Mouse (Mus musculus) hindbrain, embryonic 13.5 days (tissue): Measurements from ENCODE around the gene Kcnk5. TPM values are rescaled to one million over a fixed set of nuclear protein-coding genes. Genes with fewer than 3 reads are reported as not detected.

ENCODE experiments used
- ATAC-seq: fragments of 200-750 bp; cut with Nextera tagmentation; 2 replicates; pipeline ENCODE4 v1.8.0; 2017; ENCODE audit warnings: moderate TSS enrichment; ENCODE audit not compliant: low FRiP score
- H3K27ac ChIP-seq: fragments of 300-500 bp; sonication (generic); 2 replicates; pipeline ENCODE4 v1.5.1; 2015; ENCODE audit warnings: inconsistent platforms, mild to moderate bottlenecking, moderate library complexity
- H3K27me3 ChIP-seq: fragments of 300-500 bp; sonication (generic); 2 replicates; pipeline ENCODE4 v1.6.1; 2015; ENCODE audit warnings: mild to moderate bottlenecking, inconsistent platforms
- H3K36me3 ChIP-seq: fragments of 300-500 bp; sonication (generic); 2 replicates; pipeline ENCODE4 v1.6.1; 2015; ENCODE audit warnings: mild to moderate bottlenecking, inconsistent platforms
- H3K4me1 ChIP-seq: fragments of 300-500 bp; sonication (generic); replicated peaks from 2 replicates; pipeline ENCODE4 v1.6.1; 2015; ENCODE audit warnings: inconsistent platforms
- H3K4me2 ChIP-seq: fragments of 300-500 bp; sonication (generic); 2 replicates; pipeline ENCODE4 v1.6.1; 2015; ENCODE audit warnings: inconsistent platforms, mild to moderate bottlenecking, moderate library complexity
- H3K4me3 ChIP-seq: fragments of 300-500 bp; sonication (generic); 2 replicates; pipeline ENCODE4 v1.5.1; 2015; ENCODE audit warnings: mild to moderate bottlenecking, inconsistent platforms
- H3K9ac ChIP-seq: fragments of 300-500 bp; sonication (generic); 2 replicates; pipeline ENCODE4 v1.6.1; 2015; ENCODE audit warnings: mild to moderate bottlenecking, inconsistent platforms
- H3K9me3 ChIP-seq: fragments of 300-500 bp; sonication (generic); 2 replicates; pipeline ENCODE4 v1.6.1; 2016; ENCODE audit warnings: inconsistent platforms
- WGBS: fragments of 180-500 bp; shearing (Covaris S2); methylation state at CpG from one replicate; pipeline ENCODE4 v1.1.7; 2015; 5-methylcytosine and 5-hydroxymethylcytosine counted together
- polyA plus RNA-seq: library from polyadenylated mRNA; unstranded; fragments of >200 nt; fragmentation: Nextera tagmentation; extraction: Ambion mirVana; gene quantifications from 2 replicates; pipeline ENCODE4 v1.2.1, GENCODE M21; 2015

Gene Kcnk5
- polyA plus RNA-seq, 1 experiment from 2014 or later = 1.9 TPM

GRCm38 (mm10) chr14:20191136-20191735 lies 9.6 kb upstream of the Kcnk5 start:
- H3K4me1 ChIP-seq = 0 out of 2 replicates have a peak, but pooled peaks cover 4% of the 10 kb centered on the region
- 90% methylated on average over 5 of the region's 5 CpGs for WGBS
- H3K9ac ChIP-seq = no peak overlapping the region
- no peak overlapping the region for H3K4me3 ChIP-seq
- no peaks in the 10 kb centered on the region for H3K27me3 ChIP-seq
- no peaks in the 10 kb centered on the region for H3K9me3 ChIP-seq
- H3K4me2 ChIP-seq = no peak overlapping the region
- no peak for ATAC-seq
- H3K27ac ChIP-seq = no peak overlapping the region
- H3K36me3 ChIP-seq = no peaks in the 10 kb centered on the region

- Histone ChIP-seq H3K36me3 (no peaks in the 10 kb centered on the region), H3K4me1 (0 out of 2 replicates have a peak, but pooled peaks cover 4% of the 10 kb centered on the region), H3K27ac (no peak overlapping the region), H3K4me3 (no peak overlapping the region), H3K27me3 (no peaks in the 10 kb centered on the region), H3K9ac (no peak overlapping the region), H3K4me2 (no peak overlapping the region), H3K9me3 (no peaks in the 10 kb centered on the region)
- no peak for ATAC-seq
- WGBS = 81% methylated on average over 2 of the region's 2 CpGs
Measured at GRCm38 (mm10) chr14:20189751-20190150, 8.1 kb upstream of the Kcnk5 start.

DNA sequence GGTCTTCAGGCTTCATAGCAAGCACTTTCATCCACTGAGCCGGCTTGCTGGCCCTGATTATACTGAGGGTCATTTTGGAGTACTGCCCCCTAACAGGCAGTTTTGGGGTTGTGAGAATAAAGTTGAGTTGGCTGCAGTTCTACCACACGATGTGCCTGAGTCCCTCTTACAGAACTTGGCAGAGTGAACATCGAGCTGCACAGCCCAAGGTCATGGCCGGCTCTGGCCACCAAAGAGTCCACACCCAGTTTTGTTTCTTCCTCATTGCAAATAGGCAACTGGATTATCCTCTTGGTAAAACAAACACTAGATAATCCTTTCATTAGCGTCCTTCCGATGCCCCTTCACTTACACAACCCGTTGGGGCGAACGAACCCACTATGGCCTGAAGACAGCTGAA lies 3.8 kb upstream of the Kcnk5 start:
- Histone ChIP-seq H3K9ac (no peak overlapping the region), H3K4me2 (no peak overlapping the region), H3K4me3 (no peak overlapping the region), H3K9me3 (no peaks in the 10 kb centered on the region), H3K27ac (no peak overlapping the region), H3K4me1 (peaks cover 17% of the 10 kb centered on the region), H3K27me3 (peaks cover 8% of the 10 kb centered on the region), H3K36me3 (no peaks in the 10 kb centered on the region)
- no peak for ATAC-seq
- WGBS = 78% methylated on average over 9 of the region's 9 CpGs

GRCm38 (mm10) chr14:20183701-20184100 lies 2.1 kb upstream of the Kcnk5 start:
- 30% methylated on average over 5 of the region's 5 CpGs for WGBS
- peaks cover 35% of the 10 kb centered on the region for H3K4me1 ChIP-seq
- no peak overlapping the region for H3K4me3 ChIP-seq
- H3K4me2 ChIP-seq = no peak overlapping the region
- no peak overlapping the region for H3K9ac ChIP-seq
- H3K27me3 ChIP-seq = peaks cover 19% of the 10 kb centered on the region
- no peaks in the 10 kb centered on the region for H3K9me3 ChIP-seq
- no peaks in the 10 kb centered on the region for H3K36me3 ChIP-seq
- no peak for ATAC-seq
- no peak overlapping the region for H3K27ac ChIP-seq

- ATAC-seq = no peak
- no peaks in the 10 kb centered on the region for H3K9me3 ChIP-seq
- no peak overlapping the region for H3K4me3 ChIP-seq
- H3K4me1 ChIP-seq = peaks cover 44% of the 10 kb centered on the region
- no peak overlapping the region for H3K9ac ChIP-seq
- H3K27me3 ChIP-seq = peaks cover 19% of the 10 kb centered on the region
- WGBS = 73% methylated on average over 7 of the region's 7 CpGs
- no peak overlapping the region for H3K4me2 ChIP-seq
- H3K36me3 ChIP-seq = no peaks in the 10 kb centered on the region
- H3K27ac ChIP-seq = no peak overlapping the region
Measured at GRCm38 (mm10) chr14:20182596-20182995, 987 bp upstream of the Kcnk5 start.

DNA sequence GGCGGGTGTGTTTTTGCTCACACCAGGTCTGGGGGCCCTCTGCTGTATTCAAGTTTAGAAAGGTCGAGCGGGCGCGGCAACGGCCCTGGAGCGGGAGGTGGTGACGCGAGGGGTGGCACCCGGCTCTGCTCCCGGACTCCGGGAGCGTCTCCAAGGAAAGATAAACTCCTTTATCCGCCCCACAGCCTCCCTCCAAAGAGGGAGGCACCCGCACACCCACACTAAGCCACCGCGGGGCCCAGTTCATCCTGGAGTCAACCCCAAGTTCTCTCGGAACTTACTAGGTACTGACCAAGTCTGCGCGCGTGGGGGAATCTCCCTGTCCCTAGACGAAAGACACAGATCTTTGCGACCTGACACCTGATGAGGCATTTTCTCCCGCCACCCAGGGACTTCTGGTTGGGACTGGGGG lies 852 bp downstream of the Kcnk5 start:
- H3K27ac ChIP-seq = no peak overlapping the region
- peak overlapping the region; percentile 93 for H3K4me2 ChIP-seq
- WGBS = under 1% methylated on average over 24 of the region's 24 CpGs
- H3K9me3 ChIP-seq = no peaks in the 10 kb centered on the region
- H3K36me3 ChIP-seq = no peaks in the 10 kb centered on the region
- peaks cover 49% of the 10 kb centered on the region for H3K4me1 ChIP-seq
- H3K9ac ChIP-seq = peak overlapping the region; percentile 64
- H3K4me3 ChIP-seq = peak overlapping the region; percentile 62
- no peak; the same call in 1 of the 2 replicates for ATAC-seq
- H3K27me3 ChIP-seq = peaks cover 19% of the 10 kb centered on the region

DNA sequence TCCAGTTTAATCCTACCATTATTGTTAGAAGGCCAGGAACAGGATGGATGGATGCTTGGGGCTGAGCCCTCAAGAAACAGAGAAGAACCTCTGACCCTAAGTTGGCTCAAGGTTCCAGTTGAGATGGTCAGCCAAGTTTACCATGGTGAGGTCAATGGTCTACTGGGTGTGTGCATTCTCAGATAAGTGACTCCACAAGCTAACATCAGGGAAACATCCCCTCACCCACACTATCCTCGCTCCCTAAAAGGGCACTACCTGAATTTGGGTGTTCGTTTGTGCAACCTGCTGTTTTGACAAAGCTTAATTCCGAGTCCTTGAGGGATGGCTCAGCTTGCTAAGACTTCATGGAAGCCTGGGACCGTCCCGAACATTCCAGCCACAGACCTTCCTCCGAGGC lies 1.3 kb downstream of the Kcnk5 start:
- H3K9me3 ChIP-seq = no peaks in the 10 kb centered on the region
- no peak overlapping the region for H3K9ac ChIP-seq
- peak overlapping the region; percentile 93 for H3K4me2 ChIP-seq
- H3K4me3 ChIP-seq = peak overlapping the region; percentile 62
- peaks cover 49% of the 10 kb centered on the region for H3K4me1 ChIP-seq
- H3K36me3 ChIP-seq = no peaks in the 10 kb centered on the region
- peaks cover 19% of the 10 kb centered on the region for H3K27me3 ChIP-seq
- WGBS = 8% methylated on average over 6 of the region's 6 CpGs
- H3K27ac ChIP-seq = no peak overlapping the region
- ATAC-seq = no peak

DNA sequence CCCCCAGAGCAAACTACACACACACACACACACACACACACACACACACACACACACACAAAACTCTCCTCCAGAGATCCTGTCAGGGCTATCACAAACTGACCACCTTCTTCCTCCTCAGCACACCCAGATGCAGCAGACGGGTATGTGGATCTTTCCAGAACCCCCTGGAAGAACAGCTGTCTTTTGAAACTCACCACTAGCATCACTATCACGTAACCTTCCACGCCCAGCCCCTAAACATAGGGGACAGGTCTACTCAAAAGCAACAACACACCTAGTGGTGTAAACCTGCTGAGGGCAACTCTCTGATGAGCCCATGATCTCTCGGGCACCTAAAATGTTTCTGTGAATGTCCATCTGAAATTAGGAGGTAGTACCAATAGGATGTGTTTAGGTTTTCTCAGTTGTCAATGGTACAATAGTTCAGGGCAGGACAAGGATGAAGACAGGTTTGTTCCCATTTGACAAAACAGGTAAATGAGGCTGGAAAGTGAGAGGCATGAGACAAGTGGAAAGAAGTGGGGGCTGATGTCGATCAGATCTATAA lies 1.8 kb downstream of the Kcnk5 start:
- WGBS = 72% methylated on average over 5 of the region's 5 CpGs
- H3K4me3 ChIP-seq = peak overlapping the region; percentile 62; the same call in 1 of the 2 replicates
- peaks cover 49% of the 10 kb centered on the region for H3K4me1 ChIP-seq
- no peaks in the 10 kb centered on the region for H3K9me3 ChIP-seq
- no peak overlapping the region for H3K9ac ChIP-seq
- no peak for ATAC-seq
- no peak overlapping the region for H3K27ac ChIP-seq
- no peaks in the 10 kb centered on the region for H3K36me3 ChIP-seq
- H3K27me3 ChIP-seq = peaks cover 19% of the 10 kb centered on the region
- peak overlapping the region; percentile 93 for H3K4me2 ChIP-seq

DNA sequence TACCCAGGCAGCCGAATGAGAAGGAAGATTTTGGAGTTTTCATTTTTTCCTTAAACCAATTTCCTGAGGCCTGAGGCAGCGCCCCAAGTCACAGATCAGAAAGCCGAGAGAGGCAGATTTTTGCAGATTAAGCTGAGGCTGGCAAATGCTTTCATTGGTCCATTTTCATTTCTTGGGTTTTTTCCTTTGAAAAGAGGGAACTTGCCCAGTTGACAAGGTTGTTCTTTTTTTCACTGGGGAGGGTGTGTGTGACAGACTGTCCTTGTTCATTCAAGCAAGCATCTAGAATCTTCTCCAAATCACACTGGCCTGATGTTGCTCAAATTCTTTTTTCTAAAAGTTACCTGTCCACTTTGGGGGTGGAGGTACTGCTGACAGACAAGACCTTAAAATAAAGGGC lies 2.5 kb downstream of the Kcnk5 start:
- Histone ChIP-seq H3K9ac (no peak overlapping the region; the same call in 1 of the 2 replicates), H3K4me2 (peak overlapping the region; percentile 9; the same call in 1 of the 2 replicates), H3K27ac (no peak overlapping the region), H3K27me3 (peaks cover 19% of the 10 kb centered on the region), H3K4me3 (no peak overlapping the region), H3K9me3 (no peaks in the 10 kb centered on the region), H3K4me1 (peaks cover 49% of the 10 kb centered on the region), H3K36me3 (no peaks in the 10 kb centered on the region)
- 31% methylated on average over 3 of the region's 3 CpGs for WGBS
- no peak for ATAC-seq

GRCm38 (mm10) chr14:20178593-20178992 lies 3.0 kb downstream of the Kcnk5 start:
- ATAC-seq = no peak
- Histone ChIP-seq H3K4me1 (peaks cover 44% of the 10 kb centered on the region), H3K9ac (no peak overlapping the region; the same call in 1 of the 2 replicates), H3K4me3 (no peak overlapping the region), H3K27me3 (peaks cover 19% of the 10 kb centered on the region), H3K4me2 (peak overlapping the region; percentile 9; the same call in 1 of the 2 replicates), H3K27ac (no peak overlapping the region), H3K36me3 (no peaks in the 10 kb centered on the region), H3K9me3 (no peaks in the 10 kb centered on the region)
- 15% methylated on average over 4 of the region's 4 CpGs for WGBS

GRCm38 (mm10) chr14:20177494-20178123 lies 4.0 kb downstream of the Kcnk5 start:
- Histone ChIP-seq H3K36me3 (no peaks in the 10 kb centered on the region), H3K9me3 (no peaks in the 10 kb centered on the region), H3K9ac (no peak overlapping the region), H3K27ac (no peak overlapping the region), H3K27me3 (peaks cover 19% of the 10 kb centered on the region), H3K4me2 (no peak overlapping the region), H3K4me1 (peaks cover 41% of the 10 kb centered on the region), H3K4me3 (no peak overlapping the region)
- ATAC-seq = no peak
- WGBS = 81% methylated on average over 9 of the region's 9 CpGs

DNA sequence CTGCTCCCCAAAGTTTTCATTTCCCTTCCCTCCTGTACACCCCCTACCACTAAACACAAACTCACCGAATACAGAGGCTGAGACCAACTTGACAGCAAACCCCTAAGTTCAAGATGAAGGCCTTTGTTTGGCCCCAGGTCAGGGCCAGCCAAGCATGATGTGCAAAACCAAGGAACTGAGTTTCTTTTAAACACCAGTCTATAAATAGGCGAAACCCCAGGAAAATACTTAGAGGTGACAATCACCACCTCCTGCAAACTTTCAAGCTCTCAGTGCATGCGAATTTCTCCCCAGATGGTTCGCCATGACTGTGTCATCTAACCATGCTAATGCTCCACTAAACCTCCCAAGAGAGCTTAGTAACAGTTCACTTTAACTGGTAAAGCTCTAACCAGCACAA lies 5.9 kb downstream of the Kcnk5 start:
- Histone ChIP-seq H3K4me3 (no peak overlapping the region), H3K4me2 (no peak overlapping the region), H3K27me3 (peaks cover 12% of the 10 kb centered on the region), H3K9ac (no peak overlapping the region), H3K27ac (no peak overlapping the region), H3K4me1 (peaks cover 40% of the 10 kb centered on the region), H3K36me3 (no peaks in the 10 kb centered on the region), H3K9me3 (no peaks in the 10 kb centered on the region)
- WGBS = 89% methylated on average over 4 of the region's 4 CpGs
- ATAC-seq = no peak

GRCm38 (mm10) chr14:20175114-20175513 lies 6.5 kb downstream of the Kcnk5 start:
- ATAC-seq = no peak
- Histone ChIP-seq H3K4me3 (no peak overlapping the region), H3K27ac (no peak overlapping the region), H3K9ac (no peak overlapping the region), H3K9me3 (no peaks in the 10 kb centered on the region), H3K4me1 (peaks cover 34% of the 10 kb centered on the region), H3K27me3 (peaks cover 8% of the 10 kb centered on the region), H3K4me2 (no peak overlapping the region), H3K36me3 (no peaks in the 10 kb centered on the region)
- 94% methylated on average over 7 of the region's 7 CpGs for WGBS
